ENCODE assay signal across 14 mouse cellular contexts in the genomic region with DNA sequence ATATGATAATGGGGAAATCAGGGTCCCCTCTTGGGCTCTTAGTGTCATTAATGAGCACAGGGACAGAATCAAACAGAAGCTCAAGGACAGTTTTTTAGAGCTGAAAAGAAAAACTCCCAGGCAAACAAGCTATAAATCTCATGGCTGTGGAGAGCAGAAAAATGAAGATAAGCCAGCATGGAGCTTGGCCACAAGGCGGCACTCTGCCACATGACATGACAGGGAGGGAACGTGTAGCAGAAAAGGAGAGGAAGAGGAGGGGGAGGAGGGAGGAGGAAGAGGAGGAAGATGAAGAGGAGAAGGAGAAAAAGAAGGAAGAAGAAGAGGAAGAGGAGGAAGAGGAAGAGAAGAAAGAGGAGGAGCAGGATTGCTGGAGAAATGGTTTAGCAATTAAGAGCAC. TPM values are rescaled to one million over a fixed set of nuclear protein-coding genes. Genes with fewer than 3 reads are reported as not detected.
DNase-seq lines count a peak whose midpoint lies in the region; ATAC-seq and TF ChIP-seq lines count a peak whose summit lies in the region.
"Had no signal": no experiment of that assay in that cellular context is flagged by ENCODE, and none has a peak within 500 bp of the region (broad histone marks: within the 10 kb centered on the region; RNA-seq: fewer than 3 reads in every experiment).

No protein-coding gene starts in this region.

- H3K27ac ChIP-seq in limb, embryonic 11.5 days (replicated peaks; ENCODE audit: low read depth, low read length), result no peak overlapping the region
- no peak overlapping the region for H3K27ac ChIP-seq in limb, embryonic 10.5 days
- H3K27ac ChIP-seq in CH12.LX (ENCODE audit: insufficient read depth, low read depth), result no peak overlapping the region
- H3K27ac ChIP-seq: embryonic facial prominence, embryonic 15.5 days; limb, embryonic 15.5 days had no signal

- in situ Hi-C loops in CH12.LX (cut with MboI; ENCODE audit: low pct_ligation_motif_present, low pct_unique_long_range_greater_than_20kb, low sequenced_read_pairs), result no loop called here

- no peak overlapping the region for H3K9ac ChIP-seq in limb, embryonic 11.5 days (ENCODE audit: low read length)
- no peak overlapping the region for H3K9ac ChIP-seq in CH12.LX (ENCODE audit: insufficient read depth, low read depth)
- H3K9ac ChIP-seq: embryonic facial prominence, embryonic 15.5 days; limb, embryonic 15.5 days had no signal

- no peak for ATAC-seq in limb, embryonic 11.5 days (ENCODE audit: insufficient number of reproducible peaks, low FRiP score, low TSS enrichment, low read depth)
- ATAC-seq in erythroid progenitor cell, adult 5-6 weeks (replicated peaks; ENCODE audit: low FRiP score, poor library complexity, severe bottlenecking), result no peak

- no peaks in the 10 kb centered on the region for H3K4me1 ChIP-seq in limb, embryonic 11.5 days (ENCODE audit: control insufficient read depth, insufficient read depth, low read length)
- H3K4me1 ChIP-seq in limb, embryonic 10.5 days, result no peaks in the 10 kb centered on the region
- H3K4me1 ChIP-seq in CH12.LX (ENCODE audit: control insufficient read depth in 1 of 2, insufficient read depth in 2 of 2), result peaks cover 0 to 3% of the 10 kb centered on the region in 2 experiments; a peak in 1 of 4 replicates
- H3K4me1 ChIP-seq: embryonic facial prominence, embryonic 15.5 days; limb, embryonic 15.5 days had no signal

- TF ChIP-seq EP300 in CH12.LX (IDR thresholded peaks at IDR 0.05; ENCODE audit: low read length), result no peak

- no peaks in the 10 kb centered on the region for H3K9me3 ChIP-seq in limb, embryonic 11.5 days (ENCODE audit: control insufficient read depth, low read length)
- no peaks in the 10 kb centered on the region for H3K9me3 ChIP-seq in limb, embryonic 10.5 days (replicated peaks)
- H3K9me3 ChIP-seq in CH12.LX (replicated peaks; ENCODE audit: low read length), result no peaks in the 10 kb centered on the region
- H3K9me3 ChIP-seq: embryonic facial prominence, embryonic 15.5 days; limb, embryonic 15.5 days had no signal

- 3% methylated on average over 2 of the region's 2 CpGs for WGBS in limb, embryonic 11.5 days
- WGBS in limb, embryonic 10.5 days, result 6% methylated on average over 2 of the region's 2 CpGs

- DNase-seq in adrenal gland, postnatal 10 days, result peak; percentile 34
- DNase-seq in adrenal gland, adult 18-20 months (ENCODE audit: low spot score in 2 of 2), result no peak
- peak; percentile 39 for DNase-seq in limb, embryonic 11.5 days (ENCODE audit: low spot score)
- DNase-seq in limb, embryonic 10.5 days (ENCODE audit: low spot score), result no peak
- peak; percentile 44 for DNase-seq in CH12.LX (ENCODE audit: extremely low read depth)
- peak; percentile 20 for DNase-seq in embryo, embryonic 9.5 days (ENCODE audit: extremely low spot score)
- DNase-seq in gastrocnemius, adult 18-20 months (ENCODE audit: low spot score), result no peak

- TF ChIP-seq POLR2A in CH12.LX (IDR thresholded peaks at IDR 0.05; ENCODE audit: low read depth, low read length), result no peak

- TF ChIP-seq RAD21 in CH12.LX (IDR thresholded peaks at IDR 0.05; ENCODE audit: low read depth, low read length), result peak; percentile 51

- dilution Hi-C loops in CH12.LX (cut with MboI; ENCODE audit: extremely low pct_ligation_motif_present, extremely low pct_unique_long_range_greater_than_20kb, low sequenced_read_pairs), result no loop called here

- H3K27me3 ChIP-seq in limb, embryonic 11.5 days (ENCODE audit: control insufficient read depth, insufficient read depth, low read length), result no peaks in the 10 kb centered on the region
- no peaks in the 10 kb centered on the region for H3K27me3 ChIP-seq in limb, embryonic 10.5 days (ENCODE audit: low read depth, poor library complexity, severe bottlenecking)
- H3K27me3 ChIP-seq in CH12.LX (replicated peaks), result peaks cover 61% of the 10 kb centered on the region
- H3K27me3 ChIP-seq: embryonic facial prominence, embryonic 15.5 days; limb, embryonic 15.5 days had no signal

- no peak overlapping the region for H3K4me2 ChIP-seq in limb, embryonic 11.5 days (ENCODE audit: low read depth, severe bottlenecking)
- peak overlapping the region; percentile 62 for H3K4me2 ChIP-seq in CH12.LX (ENCODE audit: insufficient read depth, low read depth, poor library complexity, severe bottlenecking)
- H3K4me2 ChIP-seq: embryonic facial prominence, embryonic 15.5 days; limb, embryonic 15.5 days had no signal

- H3K4me3 ChIP-seq in limb, embryonic 11.5 days (ENCODE audit: low read depth, low read length), result no peak overlapping the region
- H3K4me3 ChIP-seq in limb, embryonic 10.5 days, result no peak overlapping the region
- no peak overlapping the region for H3K4me3 ChIP-seq in CH12.LX (replicated peaks in 1 of 3; ENCODE audit: low read depth in 2 of 3, low read length in 2 of 3, poor library complexity in 1 of 3)
- H3K4me3 ChIP-seq: embryonic facial prominence, embryonic 15.5 days; limb, embryonic 15.5 days had no signal

- H3K36me3 ChIP-seq in limb, embryonic 11.5 days (ENCODE audit: control insufficient read depth, insufficient read depth, low read length), result no peaks in the 10 kb centered on the region
- no peaks in the 10 kb centered on the region for H3K36me3 ChIP-seq in limb, embryonic 10.5 days
- no peaks in the 10 kb centered on the region for H3K36me3 ChIP-seq in CH12.LX (replicated peaks in 1 of 2; ENCODE audit: control insufficient read depth in 1 of 2, insufficient read depth in 1 of 2, low read length in 1 of 2)
- H3K36me3 ChIP-seq: embryonic facial prominence, embryonic 15.5 days; limb, embryonic 15.5 days had no signal

- H3K79me2 ChIP-seq in CH12.LX (replicated peaks; ENCODE audit: control insufficient read depth, extremely low read depth, insufficient read depth, poor library complexity, severe bottlenecking), result no peaks in the 10 kb centered on the region

- TF ChIP-seq CTCF in CH12.LX (conservative IDR thresholded peaks at IDR 0.05 in 1 of 2, IDR thresholded peaks at IDR 0.05 in 1 of 2; ENCODE audit: low read depth in 2 of 2, low read length in 2 of 2), result peak; percentile 35 to 88; a peak in 3 of 4 replicates

TF ChIP-seq in CH12.LX, 34 proteins besides CTCF, POLR2A, EP300 and RAD21 (continues in another document):
- TF ChIP-seq ZNF384 (IDR thresholded peaks at IDR 0.05; ENCODE audit: low read depth, low read length), result no peak
- TF ChIP-seq E2F4 (IDR thresholded peaks at IDR 0.05; ENCODE audit: insufficient replicate concordance, low read depth, low read length), result no peak
- no peak for TF ChIP-seq ZMIZ1 (IDR thresholded peaks at IDR 0.05; ENCODE audit: low read depth, low read length)
- peak; percentile 32; the same call in 1 of the 2 replicates for TF ChIP-seq MAZ (IDR thresholded peaks at IDR 0.05; ENCODE audit: low read depth, low read length)
- no peak for TF ChIP-seq RCOR1 (conservative IDR thresholded peaks at IDR 0.05; ENCODE audit: low read depth, low read length)
- TF ChIP-seq SMC3 (IDR thresholded peaks at IDR 0.05; ENCODE audit: low read depth, low read length), result peak; percentile 58
- no peak for TF ChIP-seq GABPA (IDR thresholded peaks at IDR 0.05; ENCODE audit: insufficient replicate concordance, low read depth, low read length)

RNA-seq across cellular contexts. Expression of a gene that starts 29.2 kb away (rescaled TPM):
- not detected for total RNA-seq in adrenal gland, postnatal 10 days (2021)
- not detected for total RNA-seq in adrenal gland, adult 18-20 months (2021)
- polyA plus RNA-seq in limb, embryonic 11.5 days (2014; fragmentation: Nextera tagmentation; extraction: Ambion mirVana), result not detected in 2 replicates
- not detected in 2 replicates for polyA plus RNA-seq in limb, embryonic 10.5 days (2016; fragmentation: Nextera tagmentation; extraction: Ambion mirVana)
- total RNA-seq in CH12.LX (2012; rRNA removed) (not detected in 2 replicates), CH12.LX (2014; rRNA removed) (not detected in 2 replicates)
- not detected in 2 replicates for polyA plus RNA-seq in CH12.LX (2012; ENCODE audit: insufficient read length, low read depth)
- total RNA-seq in gastrocnemius, adult 18-20 months (2021), result not detected
- total RNA-seq in erythroid progenitor cell, adult 5-6 weeks (2015; ENCODE audit: low replicate concordance), result not detected in 2 replicates
- not detected in 2 replicates for total RNA-seq in erythroid progenitor cell, adult 5-6 weeks (2017; ENCODE audit: low replicate concordance)
- total RNA-seq: adrenal gland, postnatal 36 days; granulocyte monocyte progenitor cell, adult 5-6 weeks had no signal
- polyA plus RNA-seq: C2C12; intestine, embryonic 14.5 days; limb, embryonic 15.5 days had no signal

RNA-seq across cellular contexts. Expression of a gene that starts 37.3 kb away (rescaled TPM):
- total RNA-seq in adrenal gland, postnatal 10 days (2021), result 100 to 1,000 TPM; 124 to 136 TPM
- total RNA-seq in adrenal gland, adult 18-20 months (2021), result 100 to 1,000 TPM; 222 to 233 TPM
- 16.8 and 18.6 TPM in 2 replicates for polyA plus RNA-seq in limb, embryonic 11.5 days (2014; fragmentation: Nextera tagmentation; extraction: Ambion mirVana)
- 22.9 and 25.0 TPM in 2 replicates for polyA plus RNA-seq in limb, embryonic 10.5 days (2016; fragmentation: Nextera tagmentation; extraction: Ambion mirVana)
- total RNA-seq in CH12.LX (2012; rRNA removed) (35.8 and 43.0 TPM in 2 replicates), CH12.LX (2014; rRNA removed) (13.0 and 14.0 TPM in 2 replicates)
- 147 and 148 TPM in 2 replicates for polyA plus RNA-seq in CH12.LX (2012; ENCODE audit: insufficient read length, low read depth)
- total RNA-seq in gastrocnemius, adult 18-20 months (2021), result 100 to 1,000 TPM; 192 to 239 TPM
- total RNA-seq in erythroid progenitor cell, adult 5-6 weeks (2015; ENCODE audit: low replicate concordance), result 8.4 and 10.1 TPM in 2 replicates
- total RNA-seq in erythroid progenitor cell, adult 5-6 weeks (2017; ENCODE audit: low replicate concordance), result 1.5 and 5.9 TPM in 2 replicates

RNA-seq across cellular contexts. Expression of a gene that starts 52.8 kb away (rescaled TPM):
- total RNA-seq in adrenal gland, postnatal 10 days (2021), result not detected
- total RNA-seq in adrenal gland, adult 18-20 months (2021), result not detected
- polyA plus RNA-seq in limb, embryonic 11.5 days (2014; fragmentation: Nextera tagmentation; extraction: Ambion mirVana), result not detected in 2 replicates
- not detected in 2 replicates for polyA plus RNA-seq in limb, embryonic 10.5 days (2016; fragmentation: Nextera tagmentation; extraction: Ambion mirVana)
- total RNA-seq in CH12.LX (2012; rRNA removed), result not detected in 2 replicates
- total RNA-seq in CH12.LX (2014; rRNA removed), result not detected in 2 replicates
- not detected in 2 replicates for polyA plus RNA-seq in CH12.LX (2012; ENCODE audit: insufficient read length, low read depth)
- not detected for total RNA-seq in gastrocnemius, adult 18-20 months (2021)
- not detected in 2 replicates for total RNA-seq in erythroid progenitor cell, adult 5-6 weeks (2015; ENCODE audit: low replicate concordance)
- total RNA-seq in erythroid progenitor cell, adult 5-6 weeks (2017; ENCODE audit: low replicate concordance), result not detected in 2 replicates
- total RNA-seq: adrenal gland, postnatal 36 days; granulocyte monocyte progenitor cell, adult 5-6 weeks had no signal
- polyA plus RNA-seq: C2C12; embryonic facial prominence, embryonic 15.5 days; intestine, embryonic 14.5 days; limb, embryonic 15.5 days had no signal

RNA-seq across cellular contexts. Expression of a gene that starts 57.9 kb away (rescaled TPM):
- not detected for total RNA-seq in adrenal gland, postnatal 10 days (2021)
- not detected for total RNA-seq in adrenal gland, adult 18-20 months (2021)
- polyA plus RNA-seq in limb, embryonic 11.5 days (2014; fragmentation: Nextera tagmentation; extraction: Ambion mirVana), result not detected in 2 replicates
- not detected in 2 replicates for polyA plus RNA-seq in limb, embryonic 10.5 days (2016; fragmentation: Nextera tagmentation; extraction: Ambion mirVana)
- total RNA-seq in CH12.LX (2012; rRNA removed), result 0.17 and 0.34 TPM in 2 replicates
- total RNA-seq in CH12.LX (2014; rRNA removed), result not detected in 2 replicates
- not detected in 2 replicates for polyA plus RNA-seq in CH12.LX (2012; ENCODE audit: insufficient read length, low read depth)
- total RNA-seq in gastrocnemius, adult 18-20 months (2021), result not detected
- total RNA-seq in erythroid progenitor cell, adult 5-6 weeks (2015; ENCODE audit: low replicate concordance), result not detected in 2 replicates
- not detected in 2 replicates for total RNA-seq in erythroid progenitor cell, adult 5-6 weeks (2017; ENCODE audit: low replicate concordance)
- total RNA-seq: adrenal gland, postnatal 36 days; granulocyte monocyte progenitor cell, adult 5-6 weeks had no signal
- polyA plus RNA-seq: C2C12; embryonic facial prominence, embryonic 15.5 days; intestine, embryonic 14.5 days; limb, embryonic 15.5 days had no signal

Comparison
In these comparisons a context has a peak if more than half of its experiments do, and no peak if none do; other contexts are left out.
1. DNase-seq: peak in adrenal gland, postnatal 10 days (single experiment), limb, embryonic 11.5 days (single experiment), CH12.LX (single experiment) and embryo, embryonic 9.5 days (single experiment); none in adrenal gland, adult 18-20 months (0 of 2), limb, embryonic 10.5 days (single experiment) and gastrocnemius, adult 18-20 months (single experiment).